Mouse (Mus musculus): ENCODE measurements around the gene Chit1. TPM values are rescaled to one million over a fixed set of nuclear protein-coding genes. Genes with fewer than 3 reads are reported as not detected.

Chit1 gene
- not detected for total RNA-seq (2023)

GRCm38 (mm10) chr1:134110979-134111378, at the start of gene Chit1:
Gene Chit1, plus strand, starts transcription at chr1:134111242.

GRCm38 (mm10) chr1:134078802-134079476, 32.1 kb upstream of the Chit1 start, which contains the start of gene Btg2:
Gene Btg2, minus strand, starts transcription at chr1:134079120.

GRCm38 (mm10) chr1:134182025-134182424, 71.0 kb downstream of the Chit1 start, which contains the start of gene Chil1:
Gene Chil1, plus strand, starts transcription at chr1:134182176.

GRCm38 (mm10) chr1:134193126-134193525, 82.1 kb downstream of the Chit1 start, which contains the start of gene Mybph:
Gene Mybph, plus strand, starts transcription at chr1:134193448.

Other genes with a start within 250 kb of the Chit1 start
- not detected for gene Optc, start 203.2 kb upstream of the Chit1 start, total RNA-seq (2023)
- not detected for gene Prelp, start 189.8 kb upstream of the Chit1 start, total RNA-seq (2023)
- gene Fmod, start 74.0 kb upstream of the Chit1 start, total RNA-seq (2023), result not detected
- gene Btg2, start 32.1 kb upstream of the Chit1 start, total RNA-seq (2023), result 356 TPM
- gene Chil1, start 70.9 kb downstream of the Chit1 start, total RNA-seq (2023), result 1.0 TPM
- gene Mybph, start 82.2 kb downstream of the Chit1 start, total RNA-seq (2023), result not detected
- not detected for gene Adora1, start 124.2 kb downstream of the Chit1 start, total RNA-seq (2023)
- not detected for gene Myog, start 178.7 kb downstream of the Chit1 start, total RNA-seq (2023)
- 0.95 TPM for gene Ppfia4, start 221.7 kb downstream of the Chit1 start, total RNA-seq (2023)